Mouse (Mus musculus) kidney, postnatal 36 days (tissue): Measurements from ENCODE around the gene Fam243.
A peak's percentile ranks its signal among the peaks of the same experiment; 100 is the strongest.

Experiments
- DNase-seq, 2 experiments: peaks; one replicate each; pipeline ENCODE4 v3.0.0; 2021 to 2022; ENCODE audit warnings: mixed read lengths in 2 of 2

Fam243 gene

GRCm38 (mm10) chr16:92319353-92320109 is 1.7 kb downstream of the Fam243 start:
- peak in 1 of 2 experiments; percentile 71 for DNase-seq

DNA sequence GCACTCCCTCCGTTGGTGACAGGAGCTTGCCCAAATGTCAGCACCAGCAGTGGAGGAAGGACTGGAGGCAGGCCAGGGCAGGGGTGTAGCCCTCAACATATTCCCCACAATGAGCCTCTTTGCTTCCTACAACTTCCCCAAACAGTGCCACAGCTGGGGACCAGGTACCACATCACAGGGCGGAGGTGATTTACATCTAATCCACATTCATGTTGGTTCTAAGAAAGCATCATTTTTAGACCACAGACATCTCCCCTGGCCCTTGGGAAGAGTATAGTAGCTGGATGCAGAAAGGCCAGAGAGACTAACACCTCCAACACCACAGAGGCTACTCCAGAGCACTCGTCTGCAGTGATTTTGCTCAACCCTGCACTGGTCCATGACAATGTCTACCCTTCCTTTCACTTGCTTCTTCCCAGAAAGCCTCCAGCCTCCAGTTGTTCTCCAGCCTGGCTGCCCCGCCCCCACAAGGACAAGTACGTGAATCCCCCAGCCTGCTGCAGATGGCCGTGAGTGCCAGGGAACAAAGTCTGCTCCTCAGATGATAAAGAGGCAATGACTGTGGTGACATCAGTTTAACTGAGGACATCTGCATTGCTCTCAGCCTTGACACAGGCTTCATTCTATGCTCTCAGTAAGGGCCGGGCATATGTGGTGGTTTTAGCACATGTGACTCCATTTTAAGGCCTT is 5.0 kb downstream of the Fam243 start:
- DNase-seq, result no peak

- peak; percentile 28 to 45 for DNase-seq
Observed at GRCm38 (mm10) chr16:92313953-92314741, 7.1 kb downstream of the Fam243 start.

GRCm38 (mm10) chr16:92309126-92309525 is 12.1 kb downstream of the Fam243 start:
- DNase-seq, result no peak

- no peak for DNase-seq
Observed at GRCm38 (mm10) chr16:92307947-92308346, 13.3 kb downstream of the Fam243 start.

GRCm38 (mm10) chr16:92305519-92305918 is 15.7 kb downstream of the Fam243 start:
- DNase-seq, result peak in 1 of 2 experiments; percentile 30

GRCm38 (mm10) chr16:92302506-92302905 is 18.7 kb downstream of the Fam243 start:
- DNase-seq, result no peak

DNA sequence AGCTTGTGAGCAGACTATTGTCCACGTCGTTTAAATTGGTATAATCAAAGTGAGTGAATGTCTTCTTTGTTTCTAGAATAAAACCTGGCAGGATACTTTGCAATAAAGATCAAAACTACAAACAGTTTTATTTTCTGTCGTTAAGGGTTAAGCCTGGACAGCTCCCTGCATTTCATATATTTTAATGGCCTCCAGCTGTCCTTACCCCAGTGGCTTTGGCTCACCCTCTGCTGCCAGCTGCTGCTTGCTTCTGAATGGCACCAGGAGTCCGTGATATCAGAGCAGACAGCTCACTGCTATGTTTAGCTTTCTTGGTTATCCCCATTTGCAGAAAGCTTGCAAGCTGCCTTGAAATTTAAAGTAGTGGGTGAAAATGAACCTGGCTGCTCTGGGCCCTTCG is 19.3 kb downstream of the Fam243 start:
- no peak for DNase-seq

GRCm38 (mm10) chr16:92301412-92301806 is 19.8 kb downstream of the Fam243 start:
- DNase-seq, result peak; percentile 31 to 49

- DNase-seq, result peak; percentile 97
Observed at GRCm38 (mm10) chr16:92300649-92301411, 20.4 kb downstream of the Fam243 start, which contains the start of gene Smim11. Smim11 (plus strand) TSS chr16:92301286.

DNA sequence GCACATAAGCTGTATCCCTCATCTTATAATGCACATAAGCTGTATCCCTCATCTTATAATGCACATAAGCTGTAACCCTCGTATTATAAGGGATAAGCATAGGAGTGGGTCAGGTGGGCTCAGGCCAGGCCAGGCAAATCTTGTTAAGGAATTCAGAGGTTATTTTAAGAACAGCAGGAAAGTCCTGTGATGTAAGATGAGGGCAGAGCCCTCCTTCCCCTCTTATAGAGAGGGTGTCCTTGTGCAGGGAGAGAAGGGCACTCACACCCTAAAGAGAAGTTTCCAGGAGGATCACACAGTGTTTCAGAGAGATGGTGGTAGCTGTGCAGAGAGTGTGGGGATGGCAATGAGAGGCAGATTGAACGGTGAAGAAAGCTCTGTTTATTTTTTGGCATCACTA is 25.9 kb downstream of the Fam243 start:
- DNase-seq, result no peak

DNA sequence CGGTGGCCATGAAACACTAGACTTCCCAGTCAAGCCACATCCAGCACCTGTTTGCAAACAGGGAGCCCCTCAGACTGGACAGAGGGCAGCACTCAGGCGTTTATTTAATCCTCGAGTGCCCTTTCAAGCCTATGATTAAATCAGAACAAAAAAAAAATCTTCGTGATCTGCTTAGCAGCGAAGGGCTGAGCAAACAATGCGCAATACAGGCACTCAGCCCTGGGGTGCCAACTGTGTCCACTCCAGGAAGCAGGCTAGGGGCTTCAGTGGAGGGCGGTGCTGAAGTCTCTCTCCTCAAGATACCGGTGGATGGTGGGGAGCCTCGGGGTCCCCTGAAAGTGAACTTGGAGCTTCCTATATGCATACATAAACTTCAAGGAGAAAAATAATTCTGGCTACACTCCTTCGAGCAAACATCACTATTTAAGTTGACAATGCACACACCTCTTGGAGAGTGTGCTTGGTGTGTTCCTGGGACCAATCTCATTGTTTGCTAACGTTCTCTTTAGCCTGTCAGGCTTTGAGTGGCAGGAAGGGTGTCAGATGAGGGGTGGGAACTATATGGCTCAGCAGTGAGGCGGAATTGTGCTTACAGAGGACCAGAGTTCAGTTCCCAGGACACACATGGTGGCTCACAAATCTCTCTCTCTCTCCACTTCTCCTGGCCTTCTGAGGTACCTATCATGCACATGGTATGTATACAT is 26.8 kb downstream of the Fam243 start:
- DNase-seq, result no peak

- no peak for DNase-seq
Observed at GRCm38 (mm10) chr16:92292101-92292500, 29.1 kb downstream of the Fam243 start, which contains the start of gene Kcne2. Kcne2 (plus strand) TSS chr16:92292389.

GRCm38 (mm10) chr16:92290045-92290444 is 31.2 kb downstream of the Fam243 start:
- no peak for DNase-seq

GRCm38 (mm10) chr16:92288778-92289177 is 32.5 kb downstream of the Fam243 start:
- DNase-seq, result peak in 1 of 2 experiments; percentile 47

GRCm38 (mm10) chr16:92286609-92287008 is 34.6 kb downstream of the Fam243 start:
- DNase-seq, result peak; percentile 84 to 94

DNA sequence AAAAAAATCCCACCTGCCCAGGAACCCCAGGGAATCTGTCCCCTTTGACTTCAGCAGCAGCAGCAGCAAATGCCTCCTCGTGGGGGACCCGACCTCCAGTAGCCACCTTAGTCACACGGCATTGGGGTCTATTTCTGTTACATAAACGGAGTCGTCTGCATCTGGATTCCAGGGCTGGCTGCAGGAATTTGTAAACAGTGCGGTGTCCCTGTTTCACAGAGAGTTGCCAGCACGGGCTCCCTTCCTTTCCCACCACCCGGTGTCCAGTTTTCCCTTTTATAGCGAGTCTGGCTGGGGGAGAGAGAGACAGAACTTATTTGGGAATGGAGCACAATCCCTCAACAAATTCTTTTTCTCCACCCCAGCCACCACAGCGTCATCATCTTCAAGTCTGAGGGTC is 36.2 kb downstream of the Fam243 start:
- no peak for DNase-seq

- DNase-seq, result no peak
Observed at GRCm38 (mm10) chr16:92282671-92283070, 38.6 kb downstream of the Fam243 start.

DNA sequence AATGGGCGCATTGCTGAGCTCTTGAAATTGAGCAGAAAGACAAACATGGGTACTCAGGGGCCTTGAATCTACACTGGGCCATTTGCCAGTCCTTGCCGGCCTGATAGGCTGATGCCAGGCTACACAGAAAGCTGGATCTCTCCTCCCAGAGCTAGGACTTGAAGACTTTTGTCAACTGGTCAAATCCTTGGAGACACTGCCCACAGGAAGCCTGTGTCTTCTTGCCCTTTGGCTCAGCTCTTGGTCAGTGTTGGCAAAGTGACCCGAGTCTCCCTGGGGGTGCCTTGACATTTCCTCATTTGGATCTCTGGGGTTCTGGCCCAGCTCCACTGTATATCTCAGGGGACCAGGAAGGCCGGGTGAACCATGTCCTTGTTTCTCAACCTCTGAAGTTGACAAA is 45.7 kb downstream of the Fam243 start:
- no peak for DNase-seq

- DNase-seq, result no peak
Observed at GRCm38 (mm10) chr16:92274516-92274915, 46.7 kb downstream of the Fam243 start.
